Mouse (Mus musculus): ENCODE measurements at regions not wholly inside any gene's neighbourhood (a gene's known extent, or its start where the extent isn't known, plus 50 kb on each side); places are given as distances from the start of the nearest gene placed in this dataset.

DNA sequence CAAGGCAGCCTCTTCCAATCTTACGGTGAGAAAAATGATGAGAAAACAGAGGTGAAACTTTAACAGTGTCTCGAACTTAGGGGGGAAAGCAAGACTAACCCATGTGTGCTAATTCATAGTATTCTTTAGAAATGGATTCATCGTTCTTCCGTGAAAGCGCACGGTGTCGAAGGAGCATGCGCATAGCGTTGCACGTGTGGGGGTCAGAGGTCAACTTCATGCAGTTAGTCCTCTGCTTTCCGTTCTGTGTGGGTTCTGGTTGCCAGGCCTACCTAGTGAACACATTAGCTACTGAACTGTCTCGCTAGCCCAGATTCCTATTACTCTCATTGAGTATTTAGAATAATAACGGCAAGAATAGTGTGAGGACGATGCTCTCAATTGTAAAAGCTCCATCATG is 74.7 kb upstream of the Kcnk2 start:
- no peak for DNase-seq (ENCODE audit: low spot score in 2 of 2)

- DNase-seq (ENCODE audit: low spot score in 2 of 2) = peak in 1 of 2 experiments; percentile 31
These were observed 71.0 kb upstream of the Kcnk2 start for GRCm38 (mm10) chr1:189473071-189473470.

- no peak for DNase-seq (ENCODE audit: low spot score in 2 of 2)
These were observed 56.3 kb upstream of the Kcnk2 start for GRCm38 (mm10) chr1:189458421-189458820.
